Mouse (Mus musculus): ENCODE results near the gene Rnf26. TPM values are rescaled to one million over a fixed set of nuclear protein-coding genes. Genes with fewer than 3 reads are reported as not detected.

The Rnf26 gene
- polyA plus RNA-seq (2015; fragmentation: Nextera tagmentation; extraction: Ambion mirVana) = 45.4 and 48.1 TPM in 2 replicates

- Histone ChIP-seq H3K9ac (ENCODE audit: low read depth, low read length) (peak within 1 kb of the TSS; percentile 84), H3K27ac (ENCODE audit: low read length) (peak within 1 kb of the TSS; percentile 74), H3K4me1 (ENCODE audit: control insufficient read depth, insufficient read depth, low read length) (peaks cover 22% of the 10 kb centered on the region), H3K4me3 (ENCODE audit: low read length) (peak within 1 kb of the TSS; percentile 80), H3K27me3 (replicated peaks; ENCODE audit: control insufficient read depth, insufficient read depth, low read length) (no peaks in the 10 kb centered on the region), H3K9me3 (ENCODE audit: control insufficient read depth, low read length) (no peaks in the 10 kb centered on the region), H3K36me3 (ENCODE audit: control insufficient read depth, insufficient read depth, low read length) (no peaks in the 10 kb centered on the region), H3K4me2 (ENCODE audit: low read depth, low read length) (peak within 1 kb of the TSS; percentile 50)
- under 1% methylated on average over 49 of the region's 51 CpGs for WGBS
- peak; percentile 97 for ATAC-seq
These were observed at the start of gene Rnf26, which contains the start of gene Gm49380 for GRCm38 (mm10) chr9:44113105-44113789. Gene Rnf26 (minus strand): TSS chr9:44113517. Gene Gm49380 (minus strand): TSS chr9:44113500.

- Histone ChIP-seq H3K4me3 (ENCODE audit: low read length) (no peak overlapping the region), H3K4me2 (ENCODE audit: low read depth, low read length) (no peak overlapping the region), H3K27ac (ENCODE audit: low read length) (no peak overlapping the region), H3K4me1 (ENCODE audit: control insufficient read depth, insufficient read depth, low read length) (no peaks in the 10 kb centered on the region), H3K27me3 (replicated peaks; ENCODE audit: control insufficient read depth, insufficient read depth, low read length) (no peaks in the 10 kb centered on the region), H3K9me3 (ENCODE audit: control insufficient read depth, low read length) (no peaks in the 10 kb centered on the region), H3K36me3 (ENCODE audit: control insufficient read depth, insufficient read depth, low read length) (peaks cover 18% of the 10 kb centered on the region; the same call in 1 of the 2 replicates), H3K9ac (ENCODE audit: low read depth, low read length) (no peak overlapping the region)
- 77% methylated on average over 3 of the region's 3 CpGs for WGBS
- ATAC-seq = no peak
These were observed 46.6 kb upstream of the Rnf26 start for GRCm38 (mm10) chr9:44159886-44160285.

- Histone ChIP-seq H3K9ac (ENCODE audit: low read depth, low read length) (no peak overlapping the region), H3K4me3 (ENCODE audit: low read length) (no peak overlapping the region), H3K9me3 (ENCODE audit: control insufficient read depth, low read length) (no peaks in the 10 kb centered on the region), H3K27me3 (replicated peaks; ENCODE audit: control insufficient read depth, insufficient read depth, low read length) (no peaks in the 10 kb centered on the region), H3K36me3 (ENCODE audit: control insufficient read depth, insufficient read depth, low read length) (0 out of 2 replicates have a peak, but pooled peaks cover 3% of the 10 kb centered on the region), H3K4me2 (ENCODE audit: low read depth, low read length) (no peak overlapping the region), H3K27ac (ENCODE audit: low read length) (no peak overlapping the region), H3K4me1 (ENCODE audit: control insufficient read depth, insufficient read depth, low read length) (no peaks in the 10 kb centered on the region)
- no peak for ATAC-seq
- 57% methylated on average over 3 of the region's 3 CpGs for WGBS
These were observed 34.0 kb upstream of the Rnf26 start for GRCm38 (mm10) chr9:44147290-44147689.

- no peaks in the 10 kb centered on the region for H3K4me1 ChIP-seq (ENCODE audit: control insufficient read depth, insufficient read depth, low read length)
- no peak overlapping the region for H3K4me3 ChIP-seq (ENCODE audit: low read length)
- H3K36me3 ChIP-seq (ENCODE audit: control insufficient read depth, insufficient read depth, low read length) = no peaks in the 10 kb centered on the region
- H3K9me3 ChIP-seq (ENCODE audit: control insufficient read depth, low read length) = no peaks in the 10 kb centered on the region
- no peak overlapping the region for H3K4me2 ChIP-seq (ENCODE audit: low read depth, low read length)
- H3K9ac ChIP-seq (ENCODE audit: low read depth, low read length) = no peak overlapping the region
- H3K27me3 ChIP-seq (replicated peaks; ENCODE audit: control insufficient read depth, insufficient read depth, low read length) = no peaks in the 10 kb centered on the region
- H3K27ac ChIP-seq (ENCODE audit: low read length) = no peak overlapping the region
- ATAC-seq = no peak
These were observed 31.4 kb upstream of the Rnf26 start for GRCm38 (mm10) chr9:44144718-44145060.

- Histone ChIP-seq H3K27me3 (replicated peaks; ENCODE audit: control insufficient read depth, insufficient read depth, low read length) (no peaks in the 10 kb centered on the region), H3K4me2 (ENCODE audit: low read depth, low read length) (no peak overlapping the region), H3K4me1 (ENCODE audit: control insufficient read depth, insufficient read depth, low read length) (no peaks in the 10 kb centered on the region), H3K9me3 (ENCODE audit: control insufficient read depth, low read length) (no peaks in the 10 kb centered on the region), H3K4me3 (ENCODE audit: low read length) (no peak overlapping the region), H3K9ac (ENCODE audit: low read depth, low read length) (no peak overlapping the region), H3K27ac (ENCODE audit: low read length) (no peak overlapping the region), H3K36me3 (ENCODE audit: control insufficient read depth, insufficient read depth, low read length) (no peaks in the 10 kb centered on the region)
- ATAC-seq = peak; percentile 60
- 44% methylated on average over 7 of the region's 8 CpGs for WGBS
These were observed 30.9 kb upstream of the Rnf26 start for GRCm38 (mm10) chr9:44144023-44144717.

- H3K27ac ChIP-seq (ENCODE audit: low read length) = no peak overlapping the region
- H3K27me3 ChIP-seq (replicated peaks; ENCODE audit: control insufficient read depth, insufficient read depth, low read length) = no peaks in the 10 kb centered on the region
- ATAC-seq = no peak
- no peaks in the 10 kb centered on the region for H3K4me1 ChIP-seq (ENCODE audit: control insufficient read depth, insufficient read depth, low read length)
- no peaks in the 10 kb centered on the region for H3K36me3 ChIP-seq (ENCODE audit: control insufficient read depth, insufficient read depth, low read length)
- 82% methylated on average over 5 of the region's 5 CpGs for WGBS
- H3K9ac ChIP-seq (ENCODE audit: low read depth, low read length) = no peak overlapping the region
- H3K9me3 ChIP-seq (ENCODE audit: control insufficient read depth, low read length) = no peaks in the 10 kb centered on the region
- no peak overlapping the region for H3K4me2 ChIP-seq (ENCODE audit: low read depth, low read length)
- H3K4me3 ChIP-seq (ENCODE audit: low read length) = no peak overlapping the region
These were observed 30.1 kb upstream of the Rnf26 start for GRCm38 (mm10) chr9:44143421-44143820.

- no peak for ATAC-seq
- H3K9ac ChIP-seq (ENCODE audit: low read depth, low read length) = no peak overlapping the region
- no peak overlapping the region for H3K4me3 ChIP-seq (ENCODE audit: low read length)
- H3K4me1 ChIP-seq (ENCODE audit: control insufficient read depth, insufficient read depth, low read length) = no peaks in the 10 kb centered on the region
- H3K36me3 ChIP-seq (ENCODE audit: control insufficient read depth, insufficient read depth, low read length) = no peaks in the 10 kb centered on the region
- H3K27me3 ChIP-seq (replicated peaks; ENCODE audit: control insufficient read depth, insufficient read depth, low read length) = no peaks in the 10 kb centered on the region
- H3K4me2 ChIP-seq (ENCODE audit: low read depth, low read length) = no peak overlapping the region
- no peak overlapping the region for H3K27ac ChIP-seq (ENCODE audit: low read length)
- 65% methylated on average over 5 of the region's 5 CpGs for WGBS
- no peaks in the 10 kb centered on the region for H3K9me3 ChIP-seq (ENCODE audit: control insufficient read depth, low read length)
These were observed 28.6 kb upstream of the Rnf26 start for GRCm38 (mm10) chr9:44141951-44142350.

- no peaks in the 10 kb centered on the region for H3K9me3 ChIP-seq (ENCODE audit: control insufficient read depth, low read length)
- no peak overlapping the region for H3K9ac ChIP-seq (ENCODE audit: low read depth, low read length)
- no peak overlapping the region; the same call in 1 of the 2 replicates for H3K27ac ChIP-seq (ENCODE audit: low read length)
- H3K4me3 ChIP-seq (ENCODE audit: low read length) = no peak overlapping the region
- H3K36me3 ChIP-seq (ENCODE audit: control insufficient read depth, insufficient read depth, low read length) = no peaks in the 10 kb centered on the region
- WGBS = 44% methylated on average over 4 of the region's 4 CpGs
- H3K4me1 ChIP-seq (ENCODE audit: control insufficient read depth, insufficient read depth, low read length) = peaks cover 29% of the 10 kb centered on the region
- H3K27me3 ChIP-seq (replicated peaks; ENCODE audit: control insufficient read depth, insufficient read depth, low read length) = peaks cover 10% of the 10 kb centered on the region
- no peak for ATAC-seq
- H3K4me2 ChIP-seq (ENCODE audit: low read depth, low read length) = no peak overlapping the region
These were observed 24.5 kb upstream of the Rnf26 start for GRCm38 (mm10) chr9:44137846-44138245.

GRCm38 (mm10) chr9:44135731-44136411 is 22.6 kb upstream of the Rnf26 start:
- 42% methylated on average over 7 of the region's 7 CpGs for WGBS
- peaks cover 15% of the 10 kb centered on the region for H3K27me3 ChIP-seq (replicated peaks; ENCODE audit: control insufficient read depth, insufficient read depth, low read length)
- peaks cover 32% of the 10 kb centered on the region for H3K4me1 ChIP-seq (ENCODE audit: control insufficient read depth, insufficient read depth, low read length)
- peak overlapping the region; percentile 95 for H3K4me2 ChIP-seq (ENCODE audit: low read depth, low read length)
- H3K9ac ChIP-seq (ENCODE audit: low read depth, low read length) = peak overlapping the region; percentile 75
- peak overlapping the region; percentile 75 for H3K4me3 ChIP-seq (ENCODE audit: low read length)
- ATAC-seq = peak; percentile 22; the same call in 1 of the 2 replicates
- H3K36me3 ChIP-seq (ENCODE audit: control insufficient read depth, insufficient read depth, low read length) = no peaks in the 10 kb centered on the region
- no peaks in the 10 kb centered on the region for H3K9me3 ChIP-seq (ENCODE audit: control insufficient read depth, low read length)
- H3K27ac ChIP-seq (ENCODE audit: low read length) = peak overlapping the region; percentile 77
